Mouse (Mus musculus): Measurements from ENCODE around the gene Birc5.

GRCm38 (mm10) chr11:117896533-117896932 is 47.5 kb downstream of the Birc5 start:
- no peak for TF ChIP-seq CTCF (IDR thresholded peaks at IDR 0.05; ENCODE audit: low read depth)
- TF ChIP-seq EP300 (optimal IDR thresholded peaks at IDR 0.05), result no peak

Measured in stomach, postnatal 0 days (tissue).